Mouse (Mus musculus): ENCODE results near the gene Zdhhc3. TPM values are rescaled to one million over a fixed set of nuclear protein-coding genes. Genes with fewer than 3 reads are reported as not detected.

Zdhhc3 gene
- 68.9 and 75.5 TPM in 2 replicates for total RNA-seq (2014; rRNA removed)
- 75.7 and 85.3 TPM in 2 replicates for polyA plus RNA-seq (2015; fragmentation: Nextera tagmentation; extraction: Ambion mirVana)

DNA sequence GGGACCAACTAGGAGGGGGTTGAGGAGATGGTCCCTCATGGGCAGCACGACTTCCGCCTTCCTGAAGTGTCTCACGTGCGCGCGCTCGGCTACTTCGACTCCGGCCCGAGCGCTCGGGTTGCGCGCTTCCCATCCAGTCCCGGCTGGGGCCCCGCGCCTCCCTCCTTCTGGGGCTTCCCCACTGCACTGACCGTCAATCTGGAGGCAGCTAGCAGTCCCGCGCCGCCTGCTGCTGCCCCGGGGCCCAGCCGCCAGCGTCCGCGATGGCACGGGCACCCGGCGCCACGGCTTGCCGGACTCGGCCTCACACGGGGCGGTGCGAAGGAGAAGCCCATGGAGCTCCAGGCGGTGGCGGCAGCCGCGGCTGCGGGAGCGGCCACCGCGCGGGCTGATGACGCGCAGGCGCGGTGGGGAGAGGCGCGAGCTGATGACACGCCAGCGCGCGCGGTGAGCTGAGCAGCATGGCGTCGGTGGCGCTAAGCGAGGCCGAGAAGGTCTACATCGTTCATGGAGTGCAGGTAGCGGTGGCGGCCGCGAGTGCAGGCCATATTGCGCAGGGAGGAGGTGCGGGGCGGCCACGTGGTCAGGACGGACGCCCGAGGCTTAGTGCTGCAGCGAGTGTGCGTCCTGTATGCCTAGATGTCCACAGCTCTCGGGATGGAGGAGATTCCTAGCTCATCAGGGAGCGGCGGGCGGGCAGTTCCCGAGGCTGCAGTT lies at the start of gene Zdhhc3, which contains the start of gene Exosc7:
TSS of gene Zdhhc3 (minus strand) at position 401 of the 717 bp plus-strand sequence.
TSS of gene Exosc7 (plus strand) at position 411 of the 717 bp plus-strand sequence.
- 0 out of 2 replicates have a peak, but pooled peaks cover 2% of the 10 kb centered on the region for H3K36me3 ChIP-seq (ENCODE audit: insufficient read depth)
- peak; percentile 96 for ATAC-seq
- under 1% methylated on average over 78 of the region's 79 CpGs for WGBS
- H3K4me3 ChIP-seq (ENCODE audit: low read depth, low read length), result peak within 1 kb of the TSS; percentile 99
- TF ChIP-seq CTCF (IDR thresholded peaks at IDR 0.05; ENCODE audit: low read depth), result peak; percentile 27
- no peaks in the 10 kb centered on the region for H3K27me3 ChIP-seq (ENCODE audit: insufficient read depth, low read length)
- H3K9me3 ChIP-seq (ENCODE audit: low read length), result no peaks in the 10 kb centered on the region
- peak within 1 kb of the TSS; percentile 95 for H3K27ac ChIP-seq (ENCODE audit: low read depth, low read length)
- H3K9ac ChIP-seq, result peak within 1 kb of the TSS; percentile 95
- 0 out of 2 replicates have a peak, but pooled peaks cover 3% of the 10 kb centered on the region for H3K4me1 ChIP-seq (ENCODE audit: insufficient read depth)
- peak within 1 kb of the TSS; percentile 87 for H3K4me2 ChIP-seq (ENCODE audit: low read depth)
- DNase-seq, result peak; percentile 97

DNA sequence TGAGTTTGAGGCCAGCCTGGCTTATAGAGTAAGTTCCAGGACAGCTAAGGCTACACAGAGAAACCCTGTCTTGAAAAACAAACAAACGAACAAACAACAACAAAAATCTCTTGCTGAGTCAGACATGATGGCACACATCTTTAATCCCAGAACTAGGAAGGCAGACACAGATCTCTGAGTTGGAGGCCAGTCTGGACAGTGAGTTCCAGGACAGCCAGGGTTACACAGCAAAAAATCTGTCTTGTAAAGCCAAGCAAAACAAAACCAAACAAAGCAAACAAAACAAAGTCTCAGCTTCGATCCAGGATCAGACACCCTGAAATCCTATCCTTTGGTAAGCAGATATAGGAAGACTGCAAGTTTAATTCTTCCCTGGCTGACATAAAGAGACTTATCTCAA lies 48.8 kb upstream of the Zdhhc3 start:
- ATAC-seq (no peak), DNase-seq (no peak)
- no peaks in the 10 kb centered on the region for H3K4me1 ChIP-seq (ENCODE audit: insufficient read depth)
- no peak overlapping the region for H3K4me2 ChIP-seq (ENCODE audit: low read depth)
- no peak for TF ChIP-seq CTCF (IDR thresholded peaks at IDR 0.05; ENCODE audit: low read depth)
- no peak overlapping the region for H3K4me3 ChIP-seq (ENCODE audit: low read depth, low read length)
- no peak overlapping the region for H3K9ac ChIP-seq
- no peaks in the 10 kb centered on the region for H3K27me3 ChIP-seq (ENCODE audit: insufficient read depth, low read length)
- WGBS, result 70% methylated on average over 2 of the region's 2 CpGs
- no peaks in the 10 kb centered on the region for H3K9me3 ChIP-seq (ENCODE audit: low read length)
- no peaks in the 10 kb centered on the region for H3K36me3 ChIP-seq (ENCODE audit: insufficient read depth)
- H3K27ac ChIP-seq (ENCODE audit: low read depth, low read length), result no peak overlapping the region

DNA sequence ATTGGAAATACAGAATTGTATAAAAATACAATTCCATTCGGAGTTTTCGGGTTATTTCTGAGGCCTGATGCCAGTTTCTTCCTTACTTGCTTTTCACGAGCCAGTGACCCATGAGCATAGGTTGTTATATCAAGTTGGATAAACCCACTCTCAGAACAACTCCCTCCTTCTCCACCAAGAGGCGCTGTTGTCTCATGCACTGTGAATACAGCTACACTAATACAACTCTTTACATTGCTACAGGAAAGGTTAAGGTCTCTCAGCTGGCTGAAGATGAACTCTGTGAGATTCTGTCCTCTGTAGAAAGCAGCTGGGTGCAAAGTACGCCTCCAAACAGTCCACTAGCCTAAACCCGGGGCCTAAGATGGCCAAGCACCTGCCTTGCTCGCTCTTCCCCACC lies 46.3 kb upstream of the Zdhhc3 start:
- Histone ChIP-seq H3K9ac (no peak overlapping the region), H3K4me3 (ENCODE audit: low read depth, low read length) (no peak overlapping the region), H3K9me3 (ENCODE audit: low read length) (no peaks in the 10 kb centered on the region), H3K4me2 (ENCODE audit: low read depth) (no peak overlapping the region), H3K4me1 (ENCODE audit: insufficient read depth) (no peaks in the 10 kb centered on the region), H3K27ac (ENCODE audit: low read depth, low read length) (no peak overlapping the region), H3K36me3 (ENCODE audit: insufficient read depth) (no peaks in the 10 kb centered on the region; the same call in 1 of the 2 replicates), H3K27me3 (ENCODE audit: insufficient read depth, low read length) (no peaks in the 10 kb centered on the region)
- TF ChIP-seq CTCF (IDR thresholded peaks at IDR 0.05; ENCODE audit: low read depth), result peak; percentile 85
- peak; percentile 80 for DNase-seq
- 62% methylated on average over 7 of the region's 7 CpGs for WGBS
- peak; percentile 47; the same call in 1 of the 2 replicates for ATAC-seq

DNA sequence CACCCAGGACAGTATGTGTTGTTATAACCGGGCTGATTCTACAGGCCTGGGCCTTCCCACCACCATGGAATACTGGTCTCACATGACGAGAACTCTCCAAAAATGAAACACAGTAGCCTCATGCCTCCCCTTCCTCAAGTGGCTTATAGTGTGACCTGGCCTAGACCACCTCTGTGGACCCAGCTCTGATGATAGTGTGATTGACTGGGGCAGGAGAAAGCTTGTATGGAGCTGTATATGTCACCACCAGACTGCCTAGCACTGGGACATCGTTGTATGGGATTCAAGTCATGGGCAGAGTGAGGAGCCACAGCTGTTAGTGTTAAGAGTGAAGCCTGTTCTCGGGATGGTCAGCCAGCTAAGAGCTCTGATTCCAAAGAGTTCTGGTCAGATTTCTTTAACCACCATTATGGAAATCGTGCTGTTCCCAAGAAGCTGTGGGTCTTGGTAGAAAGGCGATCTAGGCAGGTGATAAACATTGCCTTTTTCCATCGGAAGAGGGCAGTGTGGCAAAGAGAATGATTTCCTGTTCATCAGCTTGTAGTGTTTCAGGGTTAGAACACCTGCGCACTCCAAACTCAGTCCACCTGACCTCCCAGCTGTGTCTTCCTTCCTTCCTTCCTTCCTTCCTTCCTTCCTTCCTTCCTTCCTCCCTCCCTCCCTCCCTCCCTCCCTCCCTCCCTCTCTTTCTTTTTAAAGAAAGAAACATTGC lies 45.3 kb upstream of the Zdhhc3 start:
- H3K9ac ChIP-seq, result no peak overlapping the region
- H3K27ac ChIP-seq (ENCODE audit: low read depth, low read length), result no peak overlapping the region
- H3K4me2 ChIP-seq (ENCODE audit: low read depth), result no peak overlapping the region
- DNase-seq (peak; percentile 65), ATAC-seq (no peak)
- no peaks in the 10 kb centered on the region; the same call in 1 of the 2 replicates for H3K36me3 ChIP-seq (ENCODE audit: insufficient read depth)
- H3K4me1 ChIP-seq (ENCODE audit: insufficient read depth), result no peaks in the 10 kb centered on the region
- no peak overlapping the region for H3K4me3 ChIP-seq (ENCODE audit: low read depth, low read length)
- no peaks in the 10 kb centered on the region for H3K9me3 ChIP-seq (ENCODE audit: low read length)
- WGBS, result 60% methylated on average over 8 of the region's 8 CpGs
- peak; percentile 72 for TF ChIP-seq CTCF (IDR thresholded peaks at IDR 0.05; ENCODE audit: low read depth)
- no peaks in the 10 kb centered on the region for H3K27me3 ChIP-seq (ENCODE audit: insufficient read depth, low read length)

DNA sequence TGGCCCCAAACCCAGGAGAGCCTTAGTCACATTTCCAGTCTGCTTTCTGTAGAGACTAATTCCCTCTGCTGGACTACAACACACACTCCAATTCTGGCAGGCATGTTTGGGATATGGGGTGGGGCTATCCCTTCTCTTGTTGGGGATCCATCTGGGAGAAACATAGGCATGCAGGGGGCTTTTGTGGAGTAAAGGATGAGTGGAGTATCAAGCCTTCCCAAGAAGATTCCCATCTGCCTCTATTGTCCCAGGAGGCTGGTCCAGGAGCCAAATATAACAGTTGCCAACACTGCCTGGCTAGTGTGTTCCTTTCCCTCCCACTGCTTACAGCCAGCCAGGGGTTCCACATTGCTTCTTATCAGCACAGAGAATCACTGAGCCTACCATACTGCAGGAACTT lies 44.7 kb upstream of the Zdhhc3 start:
- Histone ChIP-seq H3K4me3 (ENCODE audit: low read depth, low read length) (no peak overlapping the region), H3K9ac (no peak overlapping the region), H3K27ac (ENCODE audit: low read depth, low read length) (no peak overlapping the region), H3K36me3 (ENCODE audit: insufficient read depth) (no peaks in the 10 kb centered on the region; the same call in 1 of the 2 replicates), H3K9me3 (ENCODE audit: low read length) (no peaks in the 10 kb centered on the region), H3K4me2 (ENCODE audit: low read depth) (no peak overlapping the region), H3K27me3 (ENCODE audit: insufficient read depth, low read length) (no peaks in the 10 kb centered on the region), H3K4me1 (ENCODE audit: insufficient read depth) (no peaks in the 10 kb centered on the region)
- ATAC-seq, result peak; percentile 27
- peak; percentile 18 for DNase-seq
- no peak for TF ChIP-seq CTCF (IDR thresholded peaks at IDR 0.05; ENCODE audit: low read depth)

DNA sequence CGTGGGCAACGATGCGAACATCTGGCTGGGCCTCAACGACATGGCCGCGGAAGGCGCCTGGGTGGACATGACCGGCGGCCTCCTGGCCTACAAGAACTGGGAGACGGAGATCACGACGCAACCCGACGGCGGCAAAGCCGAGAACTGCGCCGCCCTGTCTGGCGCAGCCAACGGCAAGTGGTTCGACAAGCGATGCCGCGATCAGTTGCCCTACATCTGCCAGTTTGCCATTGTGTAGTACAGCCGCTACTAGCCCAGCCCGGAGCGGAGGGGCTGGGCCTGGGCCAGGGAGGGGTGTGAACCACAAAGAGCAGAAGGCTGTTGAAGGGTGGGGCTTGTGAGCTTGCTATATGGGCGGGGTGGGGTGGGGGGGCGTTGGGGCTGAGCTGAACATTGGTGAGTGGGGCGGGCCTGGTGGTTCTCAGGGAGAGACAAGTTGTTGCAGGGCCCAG lies 43.9 kb upstream of the Zdhhc3 start:
- Histone ChIP-seq H3K27me3 (ENCODE audit: insufficient read depth, low read length) (no peaks in the 10 kb centered on the region), H3K4me3 (ENCODE audit: low read depth, low read length) (peak overlapping the region; percentile 18), H3K4me1 (ENCODE audit: insufficient read depth) (no peaks in the 10 kb centered on the region), H3K4me2 (ENCODE audit: low read depth) (peak overlapping the region; percentile 28), H3K9me3 (ENCODE audit: low read length) (no peaks in the 10 kb centered on the region), H3K27ac (ENCODE audit: low read depth, low read length) (no peak overlapping the region), H3K36me3 (ENCODE audit: insufficient read depth) (no peaks in the 10 kb centered on the region; the same call in 1 of the 2 replicates), H3K9ac (no peak overlapping the region)
- DNase-seq (peak; percentile 30), ATAC-seq (peak; percentile 69)
- 0 out of 2 replicates have a peak, but pooled peaks have one; percentile 7 for TF ChIP-seq CTCF (IDR thresholded peaks at IDR 0.05; ENCODE audit: low read depth)
- 28% methylated on average over 30 of the region's 30 CpGs for WGBS

Measured in forebrain, postnatal 0 days (tissue).